Mouse (Mus musculus) myocyte (in vitro differentiated cells): Measurements from ENCODE around the gene Commd6. TPM values are rescaled to one million over a fixed set of nuclear protein-coding genes. Genes with fewer than 3 reads are reported as not detected.

Experiments
- H3K27me3 ChIP-seq: one replicate; pipeline ENCODE4 v1.6.1; 2011; ENCODE audit not compliant: control insufficient read depth, insufficient read depth, insufficient read length
- H3K36me3 ChIP-seq: one replicate; pipeline ENCODE4 v1.6.1; 2011; ENCODE audit not compliant: control insufficient read depth, insufficient read depth
- H3K4me2 ChIP-seq: one replicate; pipeline ENCODE4 v1.6.1; 2011; ENCODE audit warnings: low read depth, control low read depth
- H3K4me3 ChIP-seq: one replicate; pipeline ENCODE4 v1.5.1; 2011; ENCODE audit warnings: mild to moderate bottlenecking, control low read depth, moderate library complexity
- H3K79me2 ChIP-seq: one replicate; pipeline ENCODE4 v1.6.1; 2011; ENCODE audit not compliant: control insufficient read depth, insufficient read depth
- H3ac ChIP-seq: one replicate; pipeline ENCODE4 v1.6.1; 2011; ENCODE audit not compliant: control insufficient read depth, insufficient read length
- CEBPB ChIP-seq: IDR thresholded peaks from 2 replicates; pipeline ENCODE4 v1.6.1; 2011; ENCODE audit warnings: mild to moderate bottlenecking, moderate library complexity; ENCODE audit not compliant: poor library complexity, insufficient read depth, severe bottlenecking
- E2F4 ChIP-seq: IDR thresholded peaks from one replicate; pipeline ENCODE4 v1.6.1; 2011; ENCODE audit warnings: mild to moderate bottlenecking, control low read depth, moderate library complexity; ENCODE audit not compliant: insufficient read depth
- MAX ChIP-seq: IDR thresholded peaks from one replicate; pipeline ENCODE4 v1.6.1; 2011; ENCODE audit warnings: low read depth, mild to moderate bottlenecking, control low read depth
- MYOD1 ChIP-seq, 3 experiments: IDR thresholded peaks; one replicate each; pipeline ENCODE4 v1.6.1; 2011; ENCODE audit warnings: control low read depth in 2 of 3, low read depth in 2 of 3, mild to moderate bottlenecking in 2 of 3, moderate library complexity in 1 of 3; ENCODE audit not compliant: insufficient read length in 2 of 3, control insufficient read depth in 1 of 3
- MYOG ChIP-seq, 3 experiments: IDR thresholded peaks; one replicate each; pipeline ENCODE4 v1.6.1; 2011; ENCODE audit warnings: control low read depth in 2 of 3, low read depth in 2 of 3, mild to moderate bottlenecking in 2 of 3; ENCODE audit not compliant: insufficient read length in 2 of 3, control insufficient read depth in 1 of 3, insufficient read depth in 1 of 3
- POLR2A ChIP-seq: IDR thresholded peaks from one replicate; pipeline ENCODE4 v1.6.1; 2011; ENCODE audit warnings: low read depth, mild to moderate bottlenecking, control low read depth, moderate library complexity; ENCODE audit not compliant: insufficient read length
- POLR2AphosphoS2 ChIP-seq: IDR thresholded peaks from one replicate; pipeline ENCODE4 v1.6.1; 2011; ENCODE audit warnings: low read depth, control low read depth; ENCODE audit not compliant: insufficient read length
- REST ChIP-seq: IDR thresholded peaks from one replicate; pipeline ENCODE4 v1.6.1; 2011; ENCODE audit warnings: mild to moderate bottlenecking, control low read depth, moderate library complexity; ENCODE audit not compliant: insufficient read depth, insufficient read length
- SRF ChIP-seq: IDR thresholded peaks from one replicate; pipeline ENCODE4 v1.6.1; 2011; ENCODE audit warnings: low read depth; ENCODE audit not compliant: control insufficient read depth, insufficient read length
- TCF12 ChIP-seq: IDR thresholded peaks from one replicate; pipeline ENCODE4 v1.6.1; 2011; ENCODE audit warnings: mild to moderate bottlenecking, control low read depth; ENCODE audit not compliant: poor library complexity, insufficient read depth, severe bottlenecking
- TCF3 ChIP-seq: IDR thresholded peaks from one replicate; pipeline ENCODE4 v1.6.1; 2011; ENCODE audit warnings: low read depth, control low read depth; ENCODE audit not compliant: insufficient read length
- USF1 ChIP-seq: IDR thresholded peaks from one replicate; pipeline ENCODE4 v1.6.1; 2011; ENCODE audit warnings: low read depth, mild to moderate bottlenecking, control low read depth, moderate library complexity
- polyA plus RNA-seq: library from polyadenylated mRNA; unstranded; fragments of >200 nt; fragmentation: generic; extraction: Trizol; gene quantifications from one replicate; pipeline ENCODE4 v1.2.1, GENCODE M21; 2012; ENCODE audit warnings: missing spikeins

Commd6 gene
- polyA plus RNA-seq, 1 experiment, result 39.0 TPM

DNA sequence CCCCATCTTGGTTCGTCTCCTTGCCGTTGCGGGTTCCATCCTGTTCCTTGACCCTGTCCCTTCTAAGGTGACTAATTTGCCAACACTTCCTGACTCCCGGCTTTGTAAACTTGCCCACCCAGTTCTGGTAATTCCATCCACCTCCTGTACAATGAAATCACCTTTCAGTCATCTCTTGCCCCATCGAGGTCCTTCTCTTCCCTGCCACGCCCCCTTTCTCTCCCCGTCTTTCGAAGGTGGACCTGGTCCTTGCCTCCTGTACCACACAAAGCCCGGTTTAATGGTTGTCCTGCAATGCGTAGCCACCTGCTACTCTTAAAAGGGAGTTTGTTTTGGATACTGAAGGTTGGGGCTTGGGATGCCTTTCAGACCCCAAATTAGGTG is 14.0 kb upstream of the Commd6 start:
- Histone ChIP-seq H3K4me3 (peak overlapping the region; percentile 33), H3ac (peak overlapping the region; percentile 21), H3K27me3 (peaks cover 8% of the 10 kb centered on the region), H3K4me2 (peak overlapping the region; percentile 80), H3K79me2 (no peaks in the 10 kb centered on the region), H3K36me3 (no peaks in the 10 kb centered on the region)
- TF ChIP-seq E2F4 (no peak), MYOG (IDR thresholded peaks at IDR 0.05; ENCODE audit: control insufficient read depth in 1 of 3, insufficient read depth in 1 of 3, insufficient read length in 2 of 3, low read depth in 2 of 3) (no peak), CEBPB (no peak), TCF12 (no peak), USF1 (no peak), MAX (no peak)

GRCm38 (mm10) chr14:101653581-101654525 is 13.4 kb upstream of the Commd6 start, which contains the start of gene Uchl3:
Gene Uchl3, plus strand, starts transcription at chr14:101653967.
- H3K79me2 ChIP-seq, result no peaks in the 10 kb centered on the region
- H3K4me2 ChIP-seq, result peak within 1 kb of the TSS; percentile 85
- H3K36me3 ChIP-seq, result no peaks in the 10 kb centered on the region
- peak within 1 kb of the TSS; percentile 33 for H3K4me3 ChIP-seq
- TF ChIP-seq E2F4, result no peak
- peak; percentile 53 for TF ChIP-seq POLR2AphosphoS2
- no peak for TF ChIP-seq SRF
- TF ChIP-seq MYOG (IDR thresholded peaks at IDR 0.05; ENCODE audit: control insufficient read depth in 1 of 3, insufficient read depth in 1 of 3, insufficient read length in 2 of 3, low read depth in 2 of 3), result no peak
- TF ChIP-seq TCF12, result no peak
- no peak for TF ChIP-seq MYOD1 (IDR thresholded peaks at IDR 0.05; ENCODE audit: control insufficient read depth in 1 of 3, insufficient read length in 2 of 3, low read depth in 2 of 3)
- no peak for TF ChIP-seq REST
- peak; percentile 12 for TF ChIP-seq MAX
- TF ChIP-seq CEBPB, result no peak
- TF ChIP-seq TCF3, result no peak
- peak; percentile 21 for TF ChIP-seq USF1
- peak; percentile 75 for TF ChIP-seq POLR2A
- peak within 1 kb of the TSS; percentile 21 for H3ac ChIP-seq
- H3K27me3 ChIP-seq, result peaks cover 8% of the 10 kb centered on the region

DNA sequence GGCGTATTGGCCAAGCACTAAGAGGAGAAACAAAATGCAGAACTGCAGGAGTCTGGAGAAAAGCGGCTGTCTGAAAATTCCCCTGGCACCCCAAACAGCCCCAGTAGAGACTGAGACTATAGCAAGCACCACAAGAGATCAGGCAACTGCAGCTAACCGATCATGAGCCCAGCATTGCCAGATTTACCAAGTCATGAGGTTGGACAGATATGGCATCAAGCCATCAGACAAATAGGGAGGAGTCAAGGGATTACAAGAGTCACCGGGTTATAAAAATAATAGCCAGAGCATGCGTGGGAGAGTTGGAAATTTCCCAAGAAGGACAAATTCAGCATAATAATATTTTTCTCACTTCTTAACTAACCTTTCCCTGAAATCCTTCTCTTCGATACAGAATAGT is 12.1 kb upstream of the Commd6 start:
- peaks cover 8% of the 10 kb centered on the region for H3K27me3 ChIP-seq
- TF ChIP-seq MYOD1 (IDR thresholded peaks at IDR 0.05; ENCODE audit: control insufficient read depth in 1 of 3, insufficient read length in 2 of 3, low read depth in 2 of 3), result no peak
- no peak for TF ChIP-seq POLR2AphosphoS2
- no peak for TF ChIP-seq E2F4
- no peak for TF ChIP-seq MAX
- no peak for TF ChIP-seq POLR2A
- TF ChIP-seq USF1, result no peak
- H3K4me2 ChIP-seq, result no peak overlapping the region
- H3K36me3 ChIP-seq, result no peaks in the 10 kb centered on the region
- H3K79me2 ChIP-seq, result no peaks in the 10 kb centered on the region
- H3ac ChIP-seq, result no peak overlapping the region
- no peak overlapping the region for H3K4me3 ChIP-seq

DNA sequence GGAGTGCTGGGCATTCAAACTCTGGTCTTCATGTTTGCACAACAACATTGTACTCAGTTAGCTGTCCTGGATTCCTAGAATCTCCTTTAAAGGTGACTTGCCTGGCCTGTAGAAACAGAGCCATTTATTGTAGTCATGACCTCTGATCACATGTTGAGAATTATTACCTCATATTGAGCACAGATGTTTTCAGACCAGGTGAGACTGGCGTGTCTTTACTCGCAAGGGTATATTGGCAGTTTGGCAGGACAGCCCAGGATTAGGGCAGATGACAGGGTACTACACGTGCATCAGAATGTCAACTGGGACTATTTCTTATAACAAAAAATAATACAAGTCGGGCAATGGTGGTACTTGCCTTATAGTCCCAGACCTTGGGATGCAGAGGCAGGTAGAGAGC is 10.1 kb upstream of the Commd6 start:
- no peak overlapping the region for H3K4me2 ChIP-seq
- no peaks in the 10 kb centered on the region for H3K79me2 ChIP-seq
- no peaks in the 10 kb centered on the region for H3K36me3 ChIP-seq
- TF ChIP-seq MYOG (IDR thresholded peaks at IDR 0.05; ENCODE audit: control insufficient read depth in 1 of 3, insufficient read depth in 1 of 3, insufficient read length in 2 of 3, low read depth in 2 of 3) (no peak), SRF (no peak), TCF3 (no peak), POLR2AphosphoS2 (no peak), TCF12 (no peak), E2F4 (no peak), MYOD1 (IDR thresholded peaks at IDR 0.05; ENCODE audit: control insufficient read depth in 1 of 3, insufficient read length in 2 of 3, low read depth in 2 of 3) (no peak), POLR2A (no peak), REST (no peak), CEBPB (no peak), USF1 (no peak), MAX (no peak)
- peaks cover 8% of the 10 kb centered on the region for H3K27me3 ChIP-seq
- H3K4me3 ChIP-seq, result no peak overlapping the region
- H3ac ChIP-seq, result no peak overlapping the region

DNA sequence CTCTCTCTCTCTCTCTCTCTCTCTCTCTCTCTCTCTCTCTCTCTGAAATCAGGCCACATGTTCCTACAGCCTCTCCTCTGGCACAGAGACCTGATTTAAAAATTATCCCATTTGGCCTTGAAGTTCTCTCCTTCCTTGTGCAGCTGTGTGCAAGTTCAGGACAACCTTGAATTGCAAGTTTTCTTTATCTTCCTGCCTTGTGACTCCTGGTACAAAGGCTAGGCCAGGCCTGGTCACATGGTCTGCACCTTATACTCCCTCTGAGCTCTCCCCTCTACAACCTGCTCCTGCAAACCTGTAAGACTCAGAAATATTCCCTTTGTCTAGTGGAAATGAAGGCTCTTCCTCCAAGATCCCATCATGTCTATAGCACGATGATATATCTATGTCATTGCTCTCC is 4.5 kb upstream of the Commd6 start:
- Histone ChIP-seq H3K79me2 (peaks cover under 1% of the 10 kb centered on the region), H3ac (no peak overlapping the region), H3K36me3 (no peaks in the 10 kb centered on the region), H3K4me3 (no peak overlapping the region), H3K4me2 (no peak overlapping the region), H3K27me3 (no peaks in the 10 kb centered on the region)
- TF ChIP-seq USF1 (no peak), POLR2A (no peak), MAX (no peak), SRF (no peak), MYOG (IDR thresholded peaks at IDR 0.05; ENCODE audit: control insufficient read depth in 1 of 3, insufficient read depth in 1 of 3, insufficient read length in 2 of 3, low read depth in 2 of 3) (no peak), REST (no peak), CEBPB (no peak), MYOD1 (IDR thresholded peaks at IDR 0.05; ENCODE audit: control insufficient read depth in 1 of 3, insufficient read length in 2 of 3, low read depth in 2 of 3) (no peak), POLR2AphosphoS2 (no peak), TCF3 (no peak), E2F4 (no peak), TCF12 (no peak)
